Mouse (Mus musculus) kidney, adult 9 months (tissue): Measurements from ENCODE around the gene Cldn10.
"Not testable (repeated sequence)": the region's sequence is repeated elsewhere in the genome, so short reads cannot be mapped to it uniquely, and the experiment has no call there.

Experiments used
- DNase-seq: peaks from one replicate; pipeline ENCODE4 v3.0.0; 2022

The Cldn10 gene

GRCm38 (mm10) chr14:118783326-118783935, 4.3 kb upstream of the Cldn10 start:
- DNase-seq: peak; percentile 93

GRCm38 (mm10) chr14:118790217-118790616, 2.5 kb downstream of the Cldn10 start:
- DNase-seq: no peak

- DNase-seq: no peak
Measured at GRCm38 (mm10) chr14:118792957-118793356, 5.2 kb downstream of the Cldn10 start.

- peak; percentile 85 for DNase-seq
Measured at GRCm38 (mm10) chr14:118793416-118793815, 5.7 kb downstream of the Cldn10 start.

- no peak for DNase-seq
Measured at GRCm38 (mm10) chr14:118794196-118794595, 6.5 kb downstream of the Cldn10 start.

- DNase-seq: no peak
Measured at GRCm38 (mm10) chr14:118794893-118795292, 7.2 kb downstream of the Cldn10 start.

GRCm38 (mm10) chr14:118795915-118796693, 8.4 kb downstream of the Cldn10 start:
- DNase-seq: peak; percentile 79

GRCm38 (mm10) chr14:118796694-118797058, 9.0 kb downstream of the Cldn10 start:
- no peak for DNase-seq

GRCm38 (mm10) chr14:118797270-118797669, 9.6 kb downstream of the Cldn10 start:
- DNase-seq: no peak

GRCm38 (mm10) chr14:118799918-118800317, 12.2 kb downstream of the Cldn10 start:
- no peak for DNase-seq

- peak; percentile 71 for DNase-seq
Measured at GRCm38 (mm10) chr14:118803936-118804335, 16.2 kb downstream of the Cldn10 start.

- DNase-seq: peak; percentile 85
Measured at GRCm38 (mm10) chr14:118804351-118804750, 16.6 kb downstream of the Cldn10 start.

GRCm38 (mm10) chr14:118807653-118808052, 19.9 kb downstream of the Cldn10 start:
- DNase-seq: peak; percentile 68

GRCm38 (mm10) chr14:118808183-118808582, 20.5 kb downstream of the Cldn10 start:
- DNase-seq: not testable (repeated sequence)

- DNase-seq: peak; percentile 76
Measured at GRCm38 (mm10) chr14:118809686-118810085, 22.0 kb downstream of the Cldn10 start.

- not testable (repeated sequence) for DNase-seq
Measured at GRCm38 (mm10) chr14:118811256-118811655, 23.5 kb downstream of the Cldn10 start.

- no peak for DNase-seq
Measured at GRCm38 (mm10) chr14:118813111-118813510, 25.4 kb downstream of the Cldn10 start.

GRCm38 (mm10) chr14:118816503-118816902, 28.8 kb downstream of the Cldn10 start:
- peak; percentile 65 for DNase-seq

GRCm38 (mm10) chr14:118820111-118820510, 32.4 kb downstream of the Cldn10 start:
- peak; percentile 68 for DNase-seq

GRCm38 (mm10) chr14:118822816-118823215, 35.1 kb downstream of the Cldn10 start:
- DNase-seq: no peak

- no peak for DNase-seq
Measured at GRCm38 (mm10) chr14:118823313-118823712, 35.6 kb downstream of the Cldn10 start.

GRCm38 (mm10) chr14:118826346-118826745, 38.6 kb downstream of the Cldn10 start:
- no peak for DNase-seq

- no peak for DNase-seq
Measured at GRCm38 (mm10) chr14:118827283-118827904, 39.7 kb downstream of the Cldn10 start.
